Mouse (Mus musculus): ENCODE measurements around the gene Tnrc6c. TPM values are rescaled to one million over a fixed set of nuclear protein-coding genes. Genes with fewer than 3 reads are reported as not detected.

Tnrc6c gene
- polyA plus RNA-seq, 1 experiment from 2014 or later = 15.2 TPM

- peaks cover 69% of the 10 kb centered on the region for H3K36me3 ChIP-seq (replicated peaks)
- no peaks in the 10 kb centered on the region for H3K27me3 ChIP-seq (replicated peaks; ENCODE audit: low read depth, poor library complexity, severe bottlenecking)
- no peak overlapping the region for H3K27ac ChIP-seq (replicated peaks)
- no peak overlapping the region for H3K4me3 ChIP-seq
- no peak for DNase-seq (ENCODE audit: low spot score)
- H3K9me3 ChIP-seq = no peaks in the 10 kb centered on the region
- WGBS = 86% methylated on average over 20 of the region's 20 CpGs
- H3K4me1 ChIP-seq = peaks cover 16% of the 10 kb centered on the region; the same call in 1 of the 2 replicates
These were observed 114.9 kb downstream of the Tnrc6c start for GRCm38 (mm10) chr11:117768725-117769682.

- peaks cover 69% of the 10 kb centered on the region for H3K36me3 ChIP-seq (replicated peaks)
- WGBS = 92% methylated on average over 7 of the region's 7 CpGs
- no peak overlapping the region for H3K27ac ChIP-seq (replicated peaks)
- H3K9me3 ChIP-seq = no peaks in the 10 kb centered on the region
- H3K4me1 ChIP-seq = peaks cover 16% of the 10 kb centered on the region; the same call in 1 of the 2 replicates
- no peaks in the 10 kb centered on the region for H3K27me3 ChIP-seq (replicated peaks; ENCODE audit: low read depth, poor library complexity, severe bottlenecking)
- DNase-seq (ENCODE audit: low spot score) = no peak
- H3K4me3 ChIP-seq = no peak overlapping the region
These were observed 115.6 kb downstream of the Tnrc6c start for GRCm38 (mm10) chr11:117769683-117770047.

- H3K36me3 ChIP-seq (replicated peaks) = peaks cover 69% of the 10 kb centered on the region
- WGBS = 89% methylated on average over 10 of the region's 10 CpGs
- H3K4me3 ChIP-seq = no peak overlapping the region
- no peaks in the 10 kb centered on the region for H3K27me3 ChIP-seq (replicated peaks; ENCODE audit: low read depth, poor library complexity, severe bottlenecking)
- peaks cover 16% of the 10 kb centered on the region; the same call in 1 of the 2 replicates for H3K4me1 ChIP-seq
- H3K9me3 ChIP-seq = no peaks in the 10 kb centered on the region
- no peak overlapping the region; the same call in 1 of the 2 replicates for H3K27ac ChIP-seq (replicated peaks)
- no peak for DNase-seq (ENCODE audit: low spot score)
These were observed 116.3 kb downstream of the Tnrc6c start for GRCm38 (mm10) chr11:117770407-117770806.

- Histone ChIP-seq H3K4me1 (peaks cover 16% of the 10 kb centered on the region), H3K36me3 (replicated peaks) (peaks cover 66% of the 10 kb centered on the region), H3K9me3 (no peaks in the 10 kb centered on the region), H3K27me3 (replicated peaks; ENCODE audit: low read depth, poor library complexity, severe bottlenecking) (no peaks in the 10 kb centered on the region), H3K4me3 (no peak overlapping the region), H3K27ac (replicated peaks) (no peak overlapping the region)
- WGBS = 95% methylated on average over 7 of the region's 7 CpGs
- no peak for DNase-seq (ENCODE audit: low spot score)
These were observed 118.3 kb downstream of the Tnrc6c start for GRCm38 (mm10) chr11:117772352-117772751.

GRCm38 (mm10) chr11:117774925-117775324 is 120.8 kb downstream of the Tnrc6c start:
- H3K27me3 ChIP-seq (replicated peaks; ENCODE audit: low read depth, poor library complexity, severe bottlenecking) = peaks cover 2% of the 10 kb centered on the region; the same call in 1 of the 2 replicates
- no peak overlapping the region for H3K27ac ChIP-seq (replicated peaks)
- 93% methylated on average over 10 of the region's 10 CpGs for WGBS
- H3K36me3 ChIP-seq (replicated peaks) = peaks cover 61% of the 10 kb centered on the region
- H3K4me1 ChIP-seq = peaks cover 31% of the 10 kb centered on the region
- no peaks in the 10 kb centered on the region for H3K9me3 ChIP-seq
- H3K4me3 ChIP-seq = no peak overlapping the region
- no peak for DNase-seq (ENCODE audit: low spot score)

- H3K27ac ChIP-seq (replicated peaks) = no peak overlapping the region
- peaks cover 8% of the 10 kb centered on the region for H3K27me3 ChIP-seq (replicated peaks; ENCODE audit: low read depth, poor library complexity, severe bottlenecking)
- H3K4me3 ChIP-seq = no peak overlapping the region
- no peaks in the 10 kb centered on the region for H3K9me3 ChIP-seq
- peaks cover 37% of the 10 kb centered on the region for H3K4me1 ChIP-seq
- H3K36me3 ChIP-seq (replicated peaks) = peaks cover 60% of the 10 kb centered on the region
- WGBS = 92% methylated on average over 13 of the region's 13 CpGs
- no peak for DNase-seq (ENCODE audit: low spot score)
These were observed 121.5 kb downstream of the Tnrc6c start for GRCm38 (mm10) chr11:117775540-117775939.

GRCm38 (mm10) chr11:117776085-117776792 is 122.2 kb downstream of the Tnrc6c start:
- peaks cover 57% of the 10 kb centered on the region for H3K36me3 ChIP-seq (replicated peaks)
- H3K4me3 ChIP-seq = no peak overlapping the region
- WGBS = 90% methylated on average over 14 of the region's 14 CpGs
- H3K27ac ChIP-seq (replicated peaks) = no peak overlapping the region
- no peak for DNase-seq (ENCODE audit: low spot score)
- peaks cover 15% of the 10 kb centered on the region for H3K27me3 ChIP-seq (replicated peaks; ENCODE audit: low read depth, poor library complexity, severe bottlenecking)
- no peaks in the 10 kb centered on the region for H3K9me3 ChIP-seq
- H3K4me1 ChIP-seq = peaks cover 44% of the 10 kb centered on the region

DNA sequence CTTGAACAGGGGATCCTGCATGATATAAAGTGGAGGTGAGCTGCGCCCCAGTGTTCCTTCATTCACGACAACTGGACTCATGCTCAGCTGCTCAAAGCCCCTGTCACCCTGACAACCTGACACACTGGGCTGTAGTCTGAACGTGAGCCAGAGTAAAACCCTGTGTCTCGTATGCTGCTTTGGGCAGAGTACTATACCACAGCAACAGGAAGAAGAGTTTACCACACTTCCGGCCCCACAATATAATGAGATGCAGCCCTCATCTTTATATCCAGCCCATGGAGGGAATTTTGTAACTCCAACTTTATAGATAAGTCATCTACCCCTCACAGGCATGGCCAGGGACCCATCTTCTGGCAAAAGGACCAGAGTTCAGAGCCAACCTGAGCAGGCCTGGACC is 123.0 kb downstream of the Tnrc6c start:
- peaks cover 24% of the 10 kb centered on the region for H3K27me3 ChIP-seq (replicated peaks; ENCODE audit: low read depth, poor library complexity, severe bottlenecking)
- WGBS = 93% methylated on average over 5 of the region's 5 CpGs
- H3K27ac ChIP-seq (replicated peaks) = peak overlapping the region; percentile 21; the same call in 1 of the 2 replicates
- no peak overlapping the region for H3K4me3 ChIP-seq
- DNase-seq (ENCODE audit: low spot score) = no peak
- peaks cover 51% of the 10 kb centered on the region for H3K36me3 ChIP-seq (replicated peaks)
- no peaks in the 10 kb centered on the region for H3K9me3 ChIP-seq
- peaks cover 53% of the 10 kb centered on the region for H3K4me1 ChIP-seq

GRCm38 (mm10) chr11:117778031-117778430 is 123.9 kb downstream of the Tnrc6c start:
- Histone ChIP-seq H3K27me3 (replicated peaks; ENCODE audit: low read depth, poor library complexity, severe bottlenecking) (peaks cover 33% of the 10 kb centered on the region), H3K36me3 (replicated peaks) (peaks cover 44% of the 10 kb centered on the region), H3K27ac (replicated peaks) (0 out of 2 replicates have a peak overlapping the region, but pooled peaks have one; percentile 15), H3K4me1 (peaks cover 62% of the 10 kb centered on the region), H3K9me3 (no peaks in the 10 kb centered on the region), H3K4me3 (no peak overlapping the region)
- DNase-seq (ENCODE audit: low spot score) = no peak
- 95% methylated on average over 11 of the region's 11 CpGs for WGBS

DNA sequence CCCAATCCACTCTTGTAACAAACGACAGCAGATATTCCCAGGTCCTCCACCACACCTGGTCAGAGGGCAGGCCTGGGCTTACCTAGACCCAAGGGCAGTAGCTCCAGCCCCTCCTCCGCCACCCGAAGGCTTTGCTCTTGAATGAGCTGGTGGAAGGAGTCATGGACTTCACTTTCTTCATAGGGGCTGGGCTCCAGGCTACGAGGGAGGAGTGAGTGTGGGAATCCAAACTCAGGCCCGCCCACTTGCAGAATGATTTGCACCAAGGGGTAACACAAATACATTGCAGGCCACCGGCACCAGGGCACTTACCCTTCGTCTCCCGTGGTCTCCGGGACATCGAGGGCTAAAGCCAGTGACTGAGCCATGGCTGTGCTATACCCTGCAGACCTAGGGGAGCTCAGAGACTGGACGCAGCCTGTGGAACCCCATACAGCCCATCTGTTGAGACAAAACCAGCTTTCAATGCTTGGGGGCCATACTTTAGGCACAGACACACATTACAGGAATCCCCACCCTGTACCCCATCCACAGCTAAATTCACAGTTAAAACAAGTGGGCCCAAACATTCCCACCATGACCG is 124.9 kb downstream of the Tnrc6c start:
- no peaks in the 10 kb centered on the region for H3K9me3 ChIP-seq
- H3K27ac ChIP-seq (replicated peaks) = peak overlapping the region; percentile 87
- 57% methylated on average over 12 of the region's 12 CpGs for WGBS
- H3K36me3 ChIP-seq (replicated peaks) = peaks cover 35% of the 10 kb centered on the region
- peaks cover 43% of the 10 kb centered on the region for H3K27me3 ChIP-seq (replicated peaks; ENCODE audit: low read depth, poor library complexity, severe bottlenecking)
- H3K4me3 ChIP-seq = peak overlapping the region; percentile 61
- H3K4me1 ChIP-seq = peaks cover 64% of the 10 kb centered on the region
- DNase-seq (ENCODE audit: low spot score) = peak; percentile 32

DNA sequence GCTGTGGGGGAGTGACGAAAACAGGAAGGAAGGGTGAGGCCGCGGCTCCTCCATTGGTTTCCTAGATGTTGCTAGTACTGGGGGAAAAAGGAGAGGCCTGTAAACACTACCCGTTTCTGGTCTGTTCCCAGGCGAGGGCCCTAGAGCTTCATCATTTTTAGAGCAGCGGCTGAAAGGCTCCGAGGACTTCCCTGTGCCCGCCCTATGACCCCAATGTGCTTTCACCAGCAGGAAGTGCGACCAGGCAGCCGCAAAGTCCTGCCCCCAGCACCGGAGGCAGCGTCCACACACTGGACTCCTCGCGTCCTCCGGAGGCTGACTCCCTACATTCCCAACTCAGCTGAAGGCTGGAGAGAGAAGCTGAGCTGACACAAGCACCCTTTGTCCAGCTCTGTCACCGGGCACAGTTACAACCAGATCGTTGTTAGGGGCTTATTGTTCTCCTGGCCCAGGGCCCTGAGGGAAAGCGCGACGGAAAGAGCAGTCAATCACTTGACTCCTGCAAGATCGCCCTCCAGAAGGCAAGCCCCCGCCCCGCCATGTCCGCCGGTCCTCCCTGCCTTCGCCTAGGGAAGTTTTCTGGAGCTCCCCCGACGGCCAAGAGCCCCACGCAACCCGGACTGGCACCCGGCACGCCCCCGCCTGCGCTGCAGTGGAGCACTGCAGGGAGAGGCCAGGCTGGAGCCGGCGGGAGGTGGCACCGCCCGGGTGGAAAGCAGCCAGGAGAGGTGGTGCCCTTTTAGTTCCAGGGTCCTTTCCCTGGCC is 125.5 kb downstream of the Tnrc6c start:
- Histone ChIP-seq H3K4me1 (peaks cover 64% of the 10 kb centered on the region), H3K4me3 (peak overlapping the region; percentile 61), H3K9me3 (no peaks in the 10 kb centered on the region), H3K36me3 (replicated peaks) (peaks cover 28% of the 10 kb centered on the region), H3K27ac (replicated peaks) (peak overlapping the region; percentile 87), H3K27me3 (replicated peaks; ENCODE audit: low read depth, poor library complexity, severe bottlenecking) (peaks cover 49% of the 10 kb centered on the region)
- 2% methylated on average over 38 of the region's 38 CpGs for WGBS
- DNase-seq (ENCODE audit: low spot score) = peak; percentile 77

- Histone ChIP-seq H3K9me3 (no peaks in the 10 kb centered on the region), H3K4me3 (peak overlapping the region; percentile 61), H3K27ac (replicated peaks) (peak overlapping the region; percentile 87), H3K36me3 (replicated peaks) (peaks cover 23% of the 10 kb centered on the region), H3K27me3 (replicated peaks; ENCODE audit: low read depth, poor library complexity, severe bottlenecking) (peaks cover 55% of the 10 kb centered on the region), H3K4me1 (peaks cover 64% of the 10 kb centered on the region)
- no peak for DNase-seq (ENCODE audit: low spot score)
- 2% methylated on average over 17 of the region's 17 CpGs for WGBS
These were observed 126.1 kb downstream of the Tnrc6c start for GRCm38 (mm10) chr11:117780199-117780515.
